Mouse (Mus musculus) MN1 (cell line): ENCODE measurements at regions not wholly inside any gene's neighbourhood (a gene's known extent, or its start where the extent isn't known, plus 50 kb on each side); places are given as distances from the start of the nearest gene placed in this dataset.

Experiments used
- DNase-seq: peaks from one replicate; pipeline ENCODE4 v3.0.0-alpha.2; 2016; ENCODE audit warnings: low spot score

- DNase-seq: no peak
These were observed 80.0 kb upstream of the Otx2 start for GRCm38 (mm10) chr14:48753517-48754079.

GRCm38 (mm10) chr14:48753084-48753483 is 79.5 kb upstream of the Otx2 start:
- no peak for DNase-seq

- no peak for DNase-seq
These were observed 78.9 kb upstream of the Otx2 start for GRCm38 (mm10) chr14:48752579-48752905.

GRCm38 (mm10) chr14:48751751-48752578 is 78.3 kb upstream of the Otx2 start:
- DNase-seq: no peak

- no peak for DNase-seq
These were observed 77.4 kb upstream of the Otx2 start for GRCm38 (mm10) chr14:48750994-48751393.

- no peak for DNase-seq
These were observed 75.4 kb upstream of the Otx2 start for GRCm38 (mm10) chr14:48748976-48749375.

- no peak for DNase-seq
These were observed 74.3 kb upstream of the Otx2 start for GRCm38 (mm10) chr14:48747936-48748335.

GRCm38 (mm10) chr14:48740942-48741602 is 67.5 kb upstream of the Otx2 start:
- DNase-seq: no peak

GRCm38 (mm10) chr14:48739121-48739520 is 65.5 kb upstream of the Otx2 start:
- DNase-seq: no peak

GRCm38 (mm10) chr14:48738641-48739040 is 65.0 kb upstream of the Otx2 start:
- DNase-seq: no peak

GRCm38 (mm10) chr14:48738213-48738612 is 64.6 kb upstream of the Otx2 start:
- DNase-seq: no peak

- DNase-seq: no peak
These were observed 63.6 kb upstream of the Otx2 start for GRCm38 (mm10) chr14:48736969-48737860.

GRCm38 (mm10) chr14:48736211-48736610 is 62.6 kb upstream of the Otx2 start:
- no peak for DNase-seq

GRCm38 (mm10) chr14:48729996-48730395 is 56.4 kb upstream of the Otx2 start:
- no peak for DNase-seq
